Comparison of ENCODE assay signal across 9 mouse cellular contexts in the genomic region with DNA sequence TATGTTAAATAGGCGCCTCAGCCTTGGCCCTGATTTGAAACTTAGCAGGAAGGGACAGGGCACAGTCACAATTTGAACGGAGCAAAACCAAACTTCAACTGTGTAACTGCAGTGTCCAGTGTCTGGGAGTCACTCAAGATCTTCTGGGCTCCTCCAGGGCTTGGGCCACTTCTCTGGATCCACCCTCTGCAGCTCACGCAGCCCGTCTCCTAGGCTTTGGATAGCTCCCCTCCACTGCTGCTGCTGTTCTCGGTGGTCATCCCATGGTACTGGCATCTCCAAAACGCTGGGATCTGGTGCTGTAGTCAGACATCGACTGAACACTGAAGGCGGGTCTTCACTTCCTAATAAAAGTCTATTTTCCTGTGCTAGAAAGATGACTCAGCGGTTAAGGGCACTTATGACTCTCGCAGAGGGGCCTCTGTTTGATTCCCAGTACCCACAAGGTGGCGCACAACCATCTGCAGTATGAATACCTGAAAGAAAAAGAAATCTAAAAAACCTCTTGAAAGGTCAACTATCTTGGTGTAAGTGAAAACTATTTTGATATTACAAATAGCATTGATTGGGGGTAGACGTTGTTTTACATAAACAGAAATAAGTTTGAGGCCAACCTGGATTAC. TPM values are rescaled to one million over a fixed set of nuclear protein-coding genes. Genes with fewer than 3 reads are reported as not detected.
DNase-seq lines count a peak whose midpoint lies in the region; ATAC-seq lines count a peak whose summit lies in the region.
"Had no signal": no experiment of that assay in that cellular context is flagged by ENCODE, and none has a peak within 500 bp of the region (broad histone marks: within the 10 kb centered on the region; RNA-seq: fewer than 3 reads in every experiment).

No protein-coding gene starts in this region.

- no peak overlapping the region for H3K4me3 ChIP-seq in midbrain, embryonic 14.5 days (replicated peaks; ENCODE audit: low read depth, low read length)
- H3K4me3 ChIP-seq in midbrain, embryonic 16.5 days (ENCODE audit: low read depth, low read length) = no peak overlapping the region

- ATAC-seq in midbrain, embryonic 14.5 days (ENCODE audit: low FRiP score, low TSS enrichment) = no peak
- ATAC-seq in midbrain, embryonic 16.5 days = no peak
- 0 out of 2 replicates have a peak, but pooled peaks have one; percentile 41 for ATAC-seq in monocyte, adult 5-6 weeks (replicated peaks; ENCODE audit: insufficient number of reproducible peaks, low FRiP score, low TSS enrichment, poor library complexity, severe bottlenecking)

- H3K4me2 ChIP-seq in midbrain, embryonic 14.5 days (ENCODE audit: low read length) = no peak overlapping the region
- H3K4me2 ChIP-seq in midbrain, embryonic 16.5 days (ENCODE audit: low read length) = no peak overlapping the region

- H3K9ac ChIP-seq in midbrain, embryonic 14.5 days (replicated peaks; ENCODE audit: low read length) = no peak overlapping the region
- H3K9ac ChIP-seq in midbrain, embryonic 16.5 days (ENCODE audit: low read depth, low read length) = no peak overlapping the region

- H3K36me3 ChIP-seq in midbrain, embryonic 14.5 days (ENCODE audit: control insufficient read depth, insufficient read depth, low read length) = no peaks in the 10 kb centered on the region
- H3K36me3 ChIP-seq in midbrain, embryonic 16.5 days (ENCODE audit: control insufficient read depth, insufficient read depth, low read length) = no peaks in the 10 kb centered on the region
- H3K36me3 ChIP-seq: neural tube, embryonic 12.5 days had no signal

- no peak overlapping the region for H3K27ac ChIP-seq in midbrain, embryonic 14.5 days (replicated peaks; ENCODE audit: low read depth, low read length)
- H3K27ac ChIP-seq in midbrain, embryonic 16.5 days (ENCODE audit: low read length) = no peak overlapping the region
- H3K27ac ChIP-seq: neural tube, embryonic 12.5 days had no signal

- no peaks in the 10 kb centered on the region for H3K9me3 ChIP-seq in midbrain, embryonic 14.5 days (ENCODE audit: control insufficient read depth, low read length)
- H3K9me3 ChIP-seq in midbrain, embryonic 16.5 days (replicated peaks; ENCODE audit: control insufficient read depth, low read length, poor library complexity, severe bottlenecking) = no peaks in the 10 kb centered on the region; the same call in 1 of the 2 replicates
- H3K9me3 ChIP-seq: neural tube, embryonic 12.5 days had no signal

- WGBS in midbrain, embryonic 14.5 days = 57% methylated on average over 12 of the region's 12 CpGs
- WGBS in midbrain, embryonic 16.5 days = 59% methylated on average over 12 of the region's 12 CpGs

- no peaks in the 10 kb centered on the region for H3K27me3 ChIP-seq in midbrain, embryonic 14.5 days (ENCODE audit: control insufficient read depth, insufficient read depth, low read length)
- no peaks in the 10 kb centered on the region for H3K27me3 ChIP-seq in midbrain, embryonic 16.5 days (ENCODE audit: control insufficient read depth, insufficient read depth, low read depth, low read length)
- H3K27me3 ChIP-seq: neural tube, embryonic 12.5 days had no signal

- DNase-seq in adrenal gland, postnatal 10 days = peak; percentile 30
- DNase-seq in adrenal gland, adult (ENCODE audit: inconsistent age in 2 of 2, low spot score in 1 of 2) = no peak
- DNase-seq in midbrain, embryonic 14.5 days = peak; percentile 47
- peak; percentile 74 for DNase-seq in induced T-regulatory cell, adult 2 months (ENCODE audit: low read depth)
- DNase-seq in frontal cortex, postnatal 14 days (ENCODE audit: low spot score in 2 of 2) = no peak
- DNase-seq in left cerebral cortex, adult 11 months (ENCODE audit: low spot score) = no peak

- 0 out of 2 replicates have a peak, but pooled peaks cover 5% of the 10 kb centered on the region for H3K4me1 ChIP-seq in midbrain, embryonic 14.5 days (ENCODE audit: control insufficient read depth, insufficient read depth, low read length)
- no peaks in the 10 kb centered on the region for H3K4me1 ChIP-seq in midbrain, embryonic 16.5 days (ENCODE audit: control insufficient read depth, insufficient read depth, low read length)
- H3K4me1 ChIP-seq: neural tube, embryonic 12.5 days had no signal

RNA-seq across cellular contexts. Expression of gene Ing2, which starts 14.5 kb away (rescaled TPM):
- 10 to 100 TPM; 18.4 to 23.0 TPM for total RNA-seq in adrenal gland, postnatal 10 days (2021)
- polyA plus RNA-seq in midbrain, embryonic 14.5 days (2014; fragmentation: Nextera tagmentation; extraction: Ambion mirVana) = 6.4 and 7.4 TPM in 2 replicates
- 5.2 and 5.3 TPM in 2 replicates for polyA plus RNA-seq in midbrain, embryonic 16.5 days (2015; fragmentation: Nextera tagmentation; extraction: Ambion mirVana)
- 32.9 to 78.1 TPM (median 39.0 TPM) in 3 replicates for total RNA-seq in monocyte, adult 5-6 weeks (2017)

RNA-seq across cellular contexts. Expression of gene Cdkn2aip, which starts 23.9 kb away (rescaled TPM):
- 10 to 100 TPM; 13.4 to 14.4 TPM for total RNA-seq in adrenal gland, postnatal 10 days (2021)
- 36.6 and 37.9 TPM in 2 replicates for polyA plus RNA-seq in midbrain, embryonic 14.5 days (2014; fragmentation: Nextera tagmentation; extraction: Ambion mirVana)
- polyA plus RNA-seq in midbrain, embryonic 16.5 days (2015; fragmentation: Nextera tagmentation; extraction: Ambion mirVana) = 32.7 and 39.0 TPM in 2 replicates
- total RNA-seq in monocyte, adult 5-6 weeks (2017) = 33.0 to 35.9 TPM (median 35.4 TPM) in 3 replicates

Comparison
In these comparisons a context has a peak if more than half of its experiments do, and no peak if none do; other contexts are left out.
1. DNase-seq: peak in adrenal gland, postnatal 10 days (single experiment), midbrain, embryonic 14.5 days (single experiment) and induced T-regulatory cell, adult 2 months (single experiment); none in adrenal gland, adult (0 of 2), frontal cortex, postnatal 14 days (0 of 2) and left cerebral cortex, adult 11 months (single experiment).